Mouse (Mus musculus): ENCODE results near the gene Cavin4.

The Cavin4 gene

GRCm38 (mm10) chr4:48663271-48663670 is at the start of gene Cavin4:
Gene Cavin4 (plus strand): TSS chr4:48663514.
- DNase-seq (ENCODE audit: low spot score in 2 of 2): no peak

- DNase-seq (ENCODE audit: low spot score in 2 of 2): no peak
Observed at GRCm38 (mm10) chr4:48615483-48615882, 47.8 kb upstream of the Cavin4 start.

DNA sequence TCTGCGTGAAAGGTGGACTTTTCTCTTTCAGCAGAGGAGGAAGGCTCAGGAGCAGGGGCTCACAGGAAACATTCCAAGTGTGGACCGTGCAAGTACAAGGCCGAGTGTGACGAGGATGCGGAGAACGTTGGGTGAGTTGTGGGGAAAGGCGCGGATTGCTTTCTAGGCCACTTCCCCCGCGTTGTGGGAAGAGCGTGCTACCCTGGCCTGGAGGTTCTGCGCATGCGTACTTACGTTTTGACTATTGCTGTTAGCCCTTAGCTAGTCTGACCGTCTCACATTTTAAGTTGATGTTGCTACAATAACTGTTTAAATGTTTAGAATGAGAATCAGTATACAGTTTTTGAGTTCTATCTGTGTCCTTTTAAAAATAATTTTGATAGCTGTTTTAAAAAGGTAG is 46.1 kb upstream of the Cavin4 start:
- DNase-seq (ENCODE audit: low spot score in 2 of 2): no peak

DNA sequence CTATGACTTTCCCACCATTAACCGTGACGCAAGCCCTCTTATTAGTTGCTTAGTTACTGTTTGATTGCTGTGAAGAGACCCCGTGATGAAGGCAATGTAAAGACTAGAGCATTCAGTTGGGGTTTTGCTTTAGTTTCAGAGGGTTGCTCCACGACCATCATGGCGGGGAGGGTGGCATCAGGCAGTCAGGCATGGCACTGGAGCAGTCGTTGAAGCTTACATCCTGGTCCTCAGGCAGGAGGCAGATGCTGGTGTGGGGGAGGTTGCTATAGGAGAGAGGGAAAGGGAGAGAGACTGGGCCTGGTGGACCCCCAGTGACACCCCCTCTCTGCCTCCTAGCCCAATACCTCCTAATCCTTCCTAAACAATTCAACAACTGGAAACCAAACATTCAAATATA is 43.2 kb upstream of the Cavin4 start:
- DNase-seq (ENCODE audit: low spot score in 2 of 2): no peak

DNA sequence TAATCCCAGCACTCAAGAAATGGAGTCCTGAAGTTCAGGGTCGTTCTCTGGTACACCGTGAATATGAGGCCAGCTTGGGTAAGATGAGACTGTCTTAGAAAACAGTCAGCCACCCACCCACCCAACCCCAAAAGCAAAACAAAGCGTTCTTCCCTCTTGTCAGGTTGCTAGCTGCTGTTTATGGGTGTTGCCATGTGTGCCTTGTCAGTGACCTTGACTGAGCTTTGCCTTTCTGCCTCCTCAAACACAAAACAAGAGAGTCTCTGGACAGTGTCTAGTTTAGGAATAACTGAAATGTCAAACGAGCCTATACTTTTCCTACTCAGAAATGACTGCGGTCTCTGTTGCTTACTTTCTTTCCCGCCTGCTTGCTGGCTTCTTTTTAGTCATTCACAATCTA is 41.1 kb upstream of the Cavin4 start:
- DNase-seq (ENCODE audit: low spot score in 2 of 2): no peak

GRCm38 (mm10) chr4:48622946-48623345 is 40.4 kb upstream of the Cavin4 start:
- DNase-seq (ENCODE audit: low spot score in 2 of 2): no peak

- DNase-seq (ENCODE audit: low spot score in 2 of 2): no peak
Observed at GRCm38 (mm10) chr4:48624961-48625360, 38.4 kb upstream of the Cavin4 start.

DNA sequence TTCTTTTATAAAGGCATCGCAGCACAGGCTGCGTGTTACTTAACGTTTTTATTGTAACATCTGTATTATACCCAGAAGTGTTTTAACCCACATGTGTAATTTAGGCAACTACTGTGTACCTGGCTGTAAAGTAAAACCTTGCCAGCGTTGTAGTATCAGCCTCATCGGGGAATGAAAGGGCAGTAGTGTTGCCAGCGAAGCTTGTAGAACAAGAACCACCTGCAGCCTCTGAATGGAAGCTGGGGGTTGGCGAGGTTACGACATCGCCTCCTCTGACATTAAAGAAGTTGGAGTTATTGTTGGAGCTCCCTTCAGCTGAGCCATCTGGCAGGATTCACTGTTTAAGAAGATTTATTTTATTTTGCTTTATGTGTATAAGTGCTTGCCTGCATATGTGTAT is 37.5 kb upstream of the Cavin4 start:
- DNase-seq (ENCODE audit: low spot score in 2 of 2): no peak

DNA sequence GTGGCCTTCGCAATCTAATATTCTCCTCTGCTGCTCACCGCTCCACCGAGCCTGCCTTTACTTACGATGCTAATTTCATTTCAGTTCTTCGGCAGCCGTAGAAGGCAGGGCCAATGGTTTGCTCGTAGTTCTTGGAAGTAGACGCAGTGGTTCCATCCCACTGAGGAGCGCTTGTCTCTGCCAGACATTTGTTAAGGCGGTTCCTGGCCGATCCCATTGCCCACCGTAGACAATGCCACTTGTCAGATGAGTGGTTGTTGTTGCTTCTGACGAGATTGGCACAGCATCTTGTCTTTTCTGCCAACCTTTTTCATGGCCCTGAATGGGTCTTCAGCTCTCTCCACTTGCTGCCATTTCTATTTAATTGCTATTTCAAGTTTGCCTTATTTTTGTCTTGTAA is 33.9 kb upstream of the Cavin4 start:
- no peak for DNase-seq (ENCODE audit: low spot score in 2 of 2)

- DNase-seq (ENCODE audit: low spot score in 2 of 2): no peak
Observed at GRCm38 (mm10) chr4:48633529-48633928, 29.8 kb upstream of the Cavin4 start.

DNA sequence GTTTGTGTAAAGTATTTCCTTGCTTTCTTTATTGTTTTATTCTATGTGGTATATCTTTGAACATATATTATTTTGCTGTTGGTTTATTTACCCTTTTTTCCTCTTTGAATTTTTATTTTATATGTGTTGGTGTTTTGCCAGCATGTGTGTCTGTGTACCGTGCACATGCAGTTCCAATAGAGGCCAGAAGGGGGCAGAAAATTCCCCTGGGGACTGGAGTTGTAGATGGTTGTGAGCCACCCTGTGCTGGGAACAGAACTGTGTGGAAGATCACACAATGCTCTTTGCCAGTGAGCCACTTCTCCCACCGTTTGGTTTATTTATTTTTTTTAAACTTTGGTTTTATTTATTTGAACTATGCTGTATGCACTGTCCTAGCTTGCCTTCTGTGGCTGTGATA is 29.3 kb upstream of the Cavin4 start:
- DNase-seq (ENCODE audit: low spot score in 2 of 2): peak in 1 of 2 experiments; percentile 8

DNA sequence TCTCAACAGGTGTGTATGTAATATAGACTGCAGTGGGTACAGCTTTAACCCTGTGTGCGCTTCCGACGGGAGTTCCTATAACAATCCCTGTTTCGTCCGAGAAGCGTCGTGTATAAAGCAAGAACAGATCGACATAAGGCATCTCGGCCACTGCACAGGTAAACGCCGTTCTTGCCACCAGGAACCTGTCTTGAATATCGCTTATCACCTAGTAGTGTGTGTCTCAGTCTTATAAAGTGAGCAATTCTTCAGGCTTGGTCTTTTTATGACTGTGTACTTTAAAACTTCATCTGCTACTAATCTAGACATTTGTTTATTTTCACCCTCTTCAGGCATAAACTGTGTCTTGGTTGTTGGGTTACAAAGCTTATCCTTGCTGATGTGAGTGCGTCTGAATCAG is 26.5 kb upstream of the Cavin4 start:
- DNase-seq (ENCODE audit: low spot score in 2 of 2): no peak

DNA sequence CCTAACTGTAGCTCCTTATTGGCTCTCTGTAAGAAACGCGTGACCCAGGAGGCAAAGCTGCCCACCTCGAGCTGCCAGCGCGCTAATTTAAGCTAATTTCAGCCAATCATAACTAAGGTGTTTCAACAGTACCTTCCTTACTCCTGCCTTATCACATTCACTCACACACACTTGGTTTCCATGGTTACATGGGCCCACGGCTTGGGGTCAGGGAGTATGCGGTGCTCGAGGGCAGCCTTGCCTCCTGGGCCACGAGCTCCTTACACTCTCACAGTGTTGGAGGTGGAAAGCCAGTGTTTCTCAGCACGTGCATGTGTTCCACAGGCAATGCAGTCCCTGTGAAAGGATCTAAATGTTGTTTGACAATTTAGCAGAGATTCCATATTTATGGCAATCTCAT is 25.2 kb upstream of the Cavin4 start:
- DNase-seq (ENCODE audit: low spot score in 2 of 2): no peak

- DNase-seq (ENCODE audit: low spot score in 2 of 2): no peak
Observed at GRCm38 (mm10) chr4:48639503-48639902, 23.8 kb upstream of the Cavin4 start.

DNA sequence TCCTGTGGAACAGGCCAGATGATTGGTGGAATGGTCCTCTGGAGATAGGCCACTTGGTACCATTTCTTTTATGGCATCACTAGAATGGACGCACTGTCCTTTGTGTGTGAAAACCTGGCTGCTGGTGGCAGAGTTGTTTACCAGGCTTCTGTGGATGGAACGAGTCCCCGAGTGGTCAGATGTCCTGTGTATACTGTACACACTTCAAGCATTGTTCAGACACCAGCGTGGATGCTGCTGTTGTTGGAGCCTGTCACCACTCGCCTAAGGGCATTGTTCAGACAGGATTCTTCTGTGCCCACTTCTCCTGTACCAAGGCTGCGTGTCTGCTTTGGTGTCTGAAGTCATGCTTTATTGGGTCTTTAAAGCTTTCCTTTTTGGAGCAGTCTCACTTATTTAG is 19.5 kb upstream of the Cavin4 start:
- DNase-seq (ENCODE audit: low spot score in 2 of 2): no peak

- DNase-seq (ENCODE audit: low spot score in 2 of 2): no peak
Observed at GRCm38 (mm10) chr4:48646143-48646542, 17.2 kb upstream of the Cavin4 start.

DNA sequence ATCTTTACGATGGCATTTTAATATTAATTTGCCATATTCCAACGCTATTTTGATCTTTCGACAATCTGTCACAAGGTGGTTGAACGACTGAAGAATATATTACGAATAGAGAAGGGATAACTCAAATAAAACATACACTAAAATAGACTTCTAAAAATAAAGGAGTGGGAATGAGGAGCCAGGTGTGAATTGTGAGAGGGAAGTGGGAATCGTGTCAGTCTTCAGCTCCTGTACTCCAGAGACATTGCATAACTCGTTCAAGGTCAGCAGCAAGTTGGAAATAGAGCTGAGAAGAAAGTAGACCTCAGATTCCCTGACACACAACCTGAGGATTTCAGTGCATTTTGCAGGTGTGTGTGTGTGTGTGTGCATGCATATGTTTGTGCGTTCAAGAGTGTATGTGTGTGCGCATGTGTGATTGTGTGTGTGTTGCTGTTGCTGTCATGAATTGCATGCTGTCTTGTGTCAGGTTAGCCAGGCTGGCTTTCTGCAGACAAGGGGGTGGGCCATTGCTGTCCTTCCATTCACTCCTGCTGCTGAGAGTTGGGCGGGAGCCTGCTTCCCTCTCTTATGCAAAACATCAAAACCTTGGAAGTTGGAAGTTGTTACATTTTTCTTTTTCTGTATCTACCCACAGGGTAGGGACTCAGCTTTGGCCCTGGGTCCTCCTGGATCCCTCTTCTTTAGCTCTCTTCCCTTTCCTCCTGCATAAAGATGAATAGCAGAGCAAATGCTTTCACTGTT is 12.5 kb upstream of the Cavin4 start:
- DNase-seq (ENCODE audit: low spot score in 2 of 2): no peak

- DNase-seq (ENCODE audit: low spot score in 2 of 2): no peak
Observed at GRCm38 (mm10) chr4:48654118-48654517, 9.2 kb upstream of the Cavin4 start.

GRCm38 (mm10) chr4:48656530-48656929 is 6.8 kb upstream of the Cavin4 start:
- DNase-seq (ENCODE audit: low spot score in 2 of 2): no peak

DNA sequence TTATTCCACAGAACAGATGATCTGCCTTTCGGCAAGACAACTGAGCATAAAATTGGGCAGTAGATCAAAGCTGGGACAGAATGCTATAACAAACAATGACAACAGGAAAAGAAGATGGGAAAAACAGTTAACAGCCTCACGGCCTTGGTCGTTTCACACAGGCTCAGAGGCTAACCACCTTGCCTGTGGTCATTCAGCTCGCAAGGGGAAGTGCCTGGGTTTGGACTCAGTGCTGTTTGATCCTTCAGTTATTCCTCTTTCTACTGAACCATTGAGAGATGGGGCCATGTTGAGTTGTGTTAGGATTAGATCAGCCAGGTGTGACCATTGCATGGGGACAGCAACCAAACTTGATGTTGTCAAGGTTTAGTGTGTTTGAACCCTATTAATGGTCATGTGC is 3.2 kb upstream of the Cavin4 start:
- no peak for DNase-seq (ENCODE audit: low spot score in 2 of 2)

DNA sequence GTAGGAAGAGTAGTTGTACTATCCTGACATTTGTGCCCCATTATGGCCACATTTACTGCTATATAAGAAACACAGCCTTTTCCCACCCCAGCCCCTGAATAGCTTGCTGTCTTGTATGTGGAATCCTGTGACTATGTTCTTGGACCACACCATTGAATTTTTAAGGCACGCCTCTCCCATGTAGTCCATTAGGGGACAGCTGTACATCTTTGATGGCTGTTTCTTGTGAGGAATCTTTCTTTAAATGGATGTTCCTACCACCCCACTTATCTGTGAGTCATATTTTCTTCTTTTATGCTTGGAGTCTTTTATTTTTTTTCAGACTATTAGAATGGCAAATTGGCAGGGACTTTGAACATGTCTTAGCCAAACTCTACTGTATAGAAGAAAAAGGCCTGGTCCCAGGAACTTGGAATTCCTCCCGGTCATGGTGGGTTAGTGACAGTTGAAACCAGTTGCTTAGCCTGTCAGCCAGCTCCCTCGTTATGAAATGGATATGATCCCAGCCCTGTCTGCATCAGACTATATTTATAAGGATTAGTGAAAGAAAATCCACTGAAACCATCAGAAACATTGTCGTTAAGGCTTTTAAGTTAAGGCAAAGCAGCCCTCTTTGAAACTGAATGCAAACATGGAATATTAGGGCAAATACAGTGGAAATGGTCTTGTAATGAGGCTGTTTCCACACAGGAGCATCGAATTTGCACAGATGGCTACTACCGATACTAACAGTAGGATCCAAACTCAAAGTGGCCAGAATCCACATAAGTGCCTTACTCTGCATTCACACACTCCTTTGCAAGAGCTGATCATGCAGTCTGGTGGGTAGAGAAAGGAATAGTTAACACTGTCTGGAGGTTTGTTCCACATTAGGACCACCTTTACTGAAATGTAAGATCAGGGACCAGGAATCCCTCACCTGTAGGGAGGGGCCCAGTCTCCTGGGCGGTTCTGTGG is 2.4 kb upstream of the Cavin4 start:
- DNase-seq (ENCODE audit: low spot score in 2 of 2): no peak

GRCm38 (mm10) chr4:48664021-48664420 is 707 bp downstream of the Cavin4 start:
- no peak for DNase-seq (ENCODE audit: low spot score in 2 of 2)

- no peak for DNase-seq (ENCODE audit: low spot score in 2 of 2)
Observed at GRCm38 (mm10) chr4:48667279-48667678, 4.0 kb downstream of the Cavin4 start.
